In the genomic region with DNA sequence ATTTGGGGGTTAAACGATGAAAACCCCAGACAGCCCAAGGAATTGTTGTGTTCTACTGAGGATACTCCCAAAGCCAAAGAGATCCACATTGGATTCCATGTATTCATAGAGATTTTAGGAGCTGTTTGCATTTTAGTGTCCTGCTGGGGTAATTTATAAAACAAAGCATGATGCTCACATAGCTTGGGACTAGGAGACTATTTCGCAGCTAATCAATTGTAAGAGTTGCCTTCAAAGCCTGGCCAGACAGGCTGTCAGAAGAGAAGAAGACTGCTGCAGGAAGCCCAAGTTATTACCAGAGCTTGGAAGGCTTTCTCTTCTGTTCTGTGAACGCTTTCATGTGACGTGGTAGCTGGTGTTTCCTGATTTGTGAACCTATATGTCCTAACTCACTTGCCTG, we compare ENCODE assay signal across 28 mouse cellular contexts. TPM values are rescaled to one million over a fixed set of nuclear protein-coding genes. Genes with fewer than 3 reads are reported as not detected.
"Had no signal": no experiment of that assay in that cellular context is flagged by ENCODE, and none has a peak within 500 bp of the region (broad histone marks: within the 10 kb centered on the region; RNA-seq: fewer than 3 reads in every experiment).

No protein-coding gene starts in this region.

- H3K27me3 ChIP-seq: intestine, embryonic 15.5 days had no signal

- DNase-seq: gastrocnemius, adult 2 months; gastrocnemius, postnatal 10 days; gastrocnemius, postnatal 25 days; heart, postnatal 10 days; heart, postnatal 4 days; kidney, adult 18-20 months; kidney, adult 8-10 months; kidney, postnatal 10 days; kidney, postnatal 25 days; kidney, postnatal 4 days had no signal

- H3K9ac ChIP-seq: heart, embryonic 12.5 days; hindbrain, embryonic 12.5 days; hindbrain, embryonic 14.5 days; intestine, embryonic 15.5 days; limb, embryonic 12.5 days had no signal

- H3K4me2 ChIP-seq: heart, embryonic 12.5 days; hindbrain, embryonic 12.5 days; hindbrain, embryonic 14.5 days; intestine, embryonic 15.5 days; limb, embryonic 12.5 days had no signal

- H3K9me3 ChIP-seq: heart, embryonic 10.5 days; heart, embryonic 12.5 days; hindbrain, embryonic 10.5 days; intestine, embryonic 15.5 days; limb, embryonic 10.5 days; limb, embryonic 12.5 days had no signal

- H3K27ac ChIP-seq: gastrocnemius, adult 2 months; heart, embryonic 10.5 days; hindbrain, embryonic 10.5 days; hindbrain, embryonic 12.5 days; hindbrain, embryonic 14.5 days; intestine, embryonic 15.5 days; layer of hippocampus, adult 2 months; left cerebral cortex, adult 2 months; limb, embryonic 10.5 days; limb, embryonic 12.5 days had no signal

- ATAC-seq: forebrain, embryonic 16.5 days; hindbrain, embryonic 16.5 days; inflammation-experienced regulatory T-cells, adult 6 months; intestine, embryonic 15.5 days; intestine, postnatal 0 days had no signal

- H3K4me1 ChIP-seq: intestine, embryonic 15.5 days had no signal

- H3K4me3 ChIP-seq: gastrocnemius, adult 2 months; heart, embryonic 10.5 days; heart, embryonic 12.5 days; hindbrain, embryonic 10.5 days; hindbrain, embryonic 12.5 days; intestine, embryonic 15.5 days; layer of hippocampus, adult 2 months; left cerebral cortex, adult 2 months; limb, embryonic 10.5 days; limb, embryonic 12.5 days had no signal

- H3K36me3 ChIP-seq: heart, embryonic 10.5 days; heart, embryonic 12.5 days; hindbrain, embryonic 10.5 days; hindbrain, embryonic 12.5 days; intestine, embryonic 15.5 days; limb, embryonic 10.5 days; limb, embryonic 12.5 days had no signal

RNA-seq across cellular contexts. Expression of gene Lhcgr, which starts 5.4 kb away (rescaled TPM):
- total RNA-seq: gastrocnemius, adult 2 months; gastrocnemius, postnatal 25 days; granulocyte monocyte progenitor cell, adult 5-6 weeks; heart, adult 8-10 months; heart, postnatal 4 days had no signal
- polyA plus RNA-seq: heart, embryonic 14.5 days; heart, embryonic 16.5 days; inflammation-experienced regulatory T-cells, adult 6 months; intestine, postnatal 0 days had no signal
